Mouse (Mus musculus) mesoderm, embryonic 11.5 days (tissue): ENCODE measurements around the gene Ankrd33.

Experiments used
- DNase-seq: peaks from one replicate; pipeline ENCODE4 v3.0.0-alpha.2; 2012; ENCODE audit warnings: low read depth, low spot score

Gene Ankrd33

GRCm38 (mm10) chr15:101146100-101146965, 30.8 kb downstream of the Ankrd33 start:
- no peak for DNase-seq

GRCm38 (mm10) chr15:101147115-101147909, 31.8 kb downstream of the Ankrd33 start:
- DNase-seq, result no peak

DNA sequence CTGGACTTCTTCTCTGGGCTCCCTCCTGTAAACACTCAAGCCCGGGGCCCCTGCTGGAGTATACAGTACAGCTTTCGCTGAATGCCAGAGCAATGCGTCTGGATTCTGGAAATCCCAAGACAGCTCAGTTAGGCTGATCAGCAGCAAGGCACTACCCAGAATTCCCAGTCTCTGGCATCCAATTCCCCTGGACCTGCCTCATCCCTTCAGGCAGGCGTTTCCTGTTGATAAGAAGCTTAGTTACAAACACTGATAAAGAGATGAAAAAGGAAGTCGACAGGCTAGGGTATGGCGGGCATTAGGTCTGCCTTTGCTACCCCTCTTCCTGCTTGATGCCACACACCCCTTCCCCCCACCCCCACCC, 32.3 kb downstream of the Ankrd33 start:
- no peak for DNase-seq

DNA sequence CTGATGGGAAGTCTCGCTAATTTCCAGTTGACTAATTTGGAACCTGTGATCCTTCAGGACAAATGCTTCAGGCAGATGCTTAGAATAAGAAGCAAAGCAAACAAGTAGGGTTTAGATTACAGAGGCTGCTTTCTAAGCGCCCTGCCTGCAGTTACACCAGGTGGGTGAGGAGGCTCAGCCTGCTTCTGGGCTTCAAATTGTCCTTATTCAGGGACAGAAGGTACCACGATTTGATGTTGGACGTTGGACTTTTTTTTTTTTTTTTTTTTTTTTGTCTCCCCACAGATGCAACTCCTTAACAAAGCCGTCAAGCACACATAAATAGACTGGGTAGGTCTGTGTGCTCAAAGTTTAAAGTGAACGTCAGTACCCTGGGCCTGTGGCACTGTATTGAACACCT, 33.0 kb downstream of the Ankrd33 start:
- DNase-seq, result no peak

DNA sequence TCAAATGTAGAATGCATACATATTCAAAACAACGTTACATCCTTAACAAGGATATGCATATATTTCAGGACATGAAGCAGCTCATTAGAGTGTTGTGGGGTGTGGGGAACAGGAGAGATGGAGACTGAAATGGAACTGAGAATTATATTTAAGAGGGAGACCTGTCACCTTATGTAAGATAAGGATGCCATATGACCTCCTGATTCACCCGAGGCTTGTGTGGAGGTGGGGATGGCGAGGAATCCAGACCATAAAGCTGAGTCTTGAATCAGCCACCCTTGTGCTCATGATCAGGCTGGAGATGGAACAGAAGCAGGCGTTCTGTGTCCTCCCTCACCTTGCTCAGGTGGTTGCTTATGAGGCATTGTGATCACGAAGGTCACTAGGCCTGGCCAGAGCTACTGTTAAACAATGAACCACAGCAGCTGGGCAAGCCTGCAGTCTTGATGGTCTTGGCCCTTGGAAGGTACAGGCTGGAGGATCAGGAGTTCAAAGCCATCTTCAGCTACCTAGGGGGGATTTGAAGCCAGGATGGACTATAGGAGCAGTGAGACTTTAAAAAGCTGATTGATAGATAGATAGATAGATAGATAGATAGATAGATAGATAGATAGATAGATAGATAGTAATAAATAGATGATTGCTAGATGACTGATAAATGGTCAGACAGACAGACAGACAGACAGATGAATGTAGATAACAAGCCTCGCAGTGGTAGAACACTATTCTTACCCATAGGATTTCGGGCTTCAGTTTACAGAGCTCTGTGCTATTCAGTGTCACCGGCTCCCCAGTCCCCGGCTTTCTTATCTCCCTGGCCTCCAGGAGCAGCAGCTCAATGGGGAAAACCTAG, 36.1 kb downstream of the Ankrd33 start:
- no peak for DNase-seq

GRCm38 (mm10) chr15:101154700-101155616, 39.4 kb downstream of the Ankrd33 start:
- no peak for DNase-seq

DNA sequence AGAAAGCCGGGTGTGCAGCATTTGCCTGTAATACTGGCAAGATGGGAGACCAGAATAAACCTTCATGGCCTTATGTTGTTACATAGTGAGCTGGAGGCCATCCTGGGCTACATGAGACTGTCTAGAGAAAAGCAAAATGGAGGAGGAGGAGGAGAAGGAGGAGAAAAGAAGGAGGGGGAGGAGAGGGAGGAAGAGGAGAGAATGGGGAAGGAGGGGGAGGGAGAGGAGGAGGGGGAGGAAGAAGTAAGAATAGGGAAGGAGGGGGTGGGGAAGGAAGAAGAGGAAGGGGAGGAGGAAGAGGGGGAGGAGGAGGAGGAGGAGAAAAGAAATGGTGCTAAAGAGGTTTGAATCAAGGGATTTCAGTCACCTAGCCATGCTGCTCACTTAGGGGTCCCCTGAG, 44.6 kb downstream of the Ankrd33 start:
- DNase-seq, result no peak

DNA sequence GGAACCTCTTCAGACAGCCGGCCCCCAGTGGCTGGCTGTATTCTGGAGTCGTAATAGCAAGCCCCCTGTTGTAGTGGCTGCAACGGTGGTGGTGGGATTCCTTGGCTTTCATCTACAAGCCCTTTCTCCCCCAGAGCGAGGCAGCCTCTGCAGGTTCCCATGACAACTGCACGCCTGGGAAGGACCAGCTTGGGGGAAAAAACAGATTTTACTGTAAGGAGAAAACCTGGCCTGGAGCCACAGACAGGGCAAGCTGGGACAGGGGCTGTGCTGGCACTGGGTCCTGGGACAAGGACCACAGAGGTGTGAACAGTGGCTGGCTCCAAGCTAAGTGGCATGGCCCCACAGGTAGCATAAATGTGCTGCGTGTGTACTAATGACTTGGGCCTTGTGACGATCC, 45.0 kb downstream of the Ankrd33 start:
- DNase-seq, result peak; percentile 60

GRCm38 (mm10) chr15:101161534-101161933, 46.0 kb downstream of the Ankrd33 start:
- DNase-seq, result no peak

DNA sequence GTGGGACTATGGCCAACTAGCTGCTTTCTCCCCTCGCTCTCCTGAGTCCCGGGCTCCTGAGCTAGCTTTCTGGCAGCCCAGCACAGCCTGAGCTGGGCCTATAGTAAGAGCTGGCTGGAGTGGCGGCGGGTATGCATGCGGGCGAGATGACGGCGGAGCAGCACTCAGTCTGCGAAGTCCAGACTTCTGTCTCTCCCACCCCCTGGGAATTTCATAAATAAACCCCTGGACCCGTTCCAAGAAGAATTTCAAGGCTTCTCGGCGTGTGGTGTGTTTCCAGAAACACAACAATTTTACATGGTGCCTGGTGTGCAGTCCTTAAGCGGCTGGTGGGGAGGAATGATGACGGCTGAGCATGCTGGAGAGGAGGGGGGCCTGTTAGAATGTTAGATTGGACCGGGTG, 47.5 kb downstream of the Ankrd33 start:
- DNase-seq, result no peak

- no peak for DNase-seq
These were observed 48.3 kb downstream of the Ankrd33 start for GRCm38 (mm10) chr15:101163854-101164253.

DNA sequence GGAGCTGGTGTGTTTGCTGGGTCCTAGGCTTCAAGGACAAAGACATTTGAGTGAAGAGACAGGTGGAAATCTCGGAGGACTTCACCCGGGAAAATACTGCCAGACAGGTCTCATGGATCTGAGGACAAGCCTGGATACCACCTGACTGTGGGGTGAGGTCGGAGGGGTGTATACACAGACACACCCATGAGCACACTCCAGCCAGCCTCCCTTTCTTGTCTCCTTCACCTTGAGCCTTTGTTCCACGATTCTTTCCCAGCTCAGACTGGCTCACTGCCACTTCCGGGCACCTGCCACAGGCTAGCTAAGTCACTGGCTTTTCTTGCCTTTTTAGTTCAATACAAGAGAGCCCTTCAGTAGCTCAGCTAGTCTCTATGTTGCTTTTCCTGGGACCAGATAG, 48.7 kb downstream of the Ankrd33 start:
- no peak for DNase-seq

DNA sequence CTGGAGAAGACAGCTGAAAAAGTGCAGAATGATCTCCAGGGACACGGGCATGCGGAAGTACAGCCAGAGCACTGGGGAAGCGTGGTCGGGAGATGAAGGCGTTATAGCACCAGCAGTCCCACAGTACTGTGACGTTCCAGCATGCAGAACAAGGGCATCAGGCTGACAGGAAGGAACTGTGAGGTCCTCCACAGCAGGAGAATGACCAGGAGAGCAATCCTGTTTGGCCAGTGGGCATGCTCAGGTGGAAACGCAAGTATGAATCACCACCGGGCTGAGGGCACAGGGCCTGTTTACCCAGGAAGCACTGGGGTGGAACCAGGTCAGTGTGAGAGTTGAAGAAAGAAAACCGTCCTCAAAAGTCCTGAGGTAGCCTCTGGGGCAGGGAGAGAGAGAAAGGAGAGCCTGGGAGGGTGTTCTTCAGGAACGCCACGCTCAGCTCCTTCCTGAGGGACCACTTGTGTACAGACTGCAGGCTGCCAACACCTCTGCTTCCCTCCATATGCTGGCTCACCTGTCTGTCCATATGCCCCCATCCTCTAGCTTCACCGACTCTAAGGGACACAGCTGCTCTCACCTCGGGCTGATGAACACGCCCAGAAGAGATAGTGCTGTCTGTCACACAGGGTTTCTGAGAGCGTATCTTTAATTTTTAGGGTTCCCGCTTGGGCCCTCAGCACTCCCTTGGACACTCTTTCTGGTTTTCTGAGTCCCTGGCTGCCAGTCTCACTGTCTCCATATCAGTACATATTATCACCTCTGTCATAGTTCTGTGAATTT, 50.3 kb downstream of the Ankrd33 start:
- DNase-seq, result no peak

DNA sequence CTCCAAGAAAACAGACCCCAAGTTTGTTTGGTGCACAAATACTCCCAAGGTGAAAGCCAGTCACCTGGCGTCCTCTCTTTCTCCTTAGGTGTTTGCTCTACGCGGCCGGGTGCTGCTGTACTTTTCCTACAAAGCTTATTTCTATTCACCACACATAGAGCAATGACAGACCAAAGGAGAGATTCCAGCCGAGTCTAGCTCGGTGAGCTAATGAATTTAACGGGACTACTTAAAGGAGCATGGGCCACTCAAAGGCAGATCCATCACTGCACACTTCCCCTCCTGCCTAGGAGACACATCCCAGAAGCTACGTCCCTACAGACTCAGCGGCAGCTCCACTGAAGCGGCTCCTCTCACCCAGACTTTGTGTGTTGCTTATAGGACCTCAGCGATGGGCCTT, 52.0 kb downstream of the Ankrd33 start:
- no peak for DNase-seq
